Mouse (Mus musculus) intestine, embryonic 16.5 days (tissue): Measurements from ENCODE around the gene Olfr312. TPM values are rescaled to one million over a fixed set of nuclear protein-coding genes. Genes with fewer than 3 reads are reported as not detected.
A peak's percentile ranks its signal among the peaks of the same experiment; 100 is the strongest.

ENCODE experiments used
- ATAC-seq: fragments of 200-750 bp; cut with Nextera tagmentation; 2 replicates; pipeline ENCODE4 v1.8.0; 2017; ENCODE audit warnings: moderate TSS enrichment, moderate library complexity
- H3K27ac ChIP-seq: fragments of 300-500 bp; sonication (generic); 2 replicates; pipeline ENCODE4 v1.5.1; 2014; ENCODE audit warnings: mild to moderate bottlenecking, low read length
- H3K27me3 ChIP-seq: fragments of 300-500 bp; sonication (generic); replicated peaks from 2 replicates; pipeline ENCODE4 v1.6.1; 2014; ENCODE audit warnings: low read length, control low read depth, mixed read lengths; ENCODE audit not compliant: control insufficient read depth, insufficient read depth
- H3K36me3 ChIP-seq: fragments of 300-500 bp; sonication (generic); 2 replicates; pipeline ENCODE4 v1.6.1; 2014; ENCODE audit warnings: low read length, control low read depth; ENCODE audit not compliant: control insufficient read depth, insufficient read depth
- H3K4me1 ChIP-seq: fragments of 300-500 bp; sonication (generic); 2 replicates; pipeline ENCODE4 v1.6.1; 2014; ENCODE audit warnings: low read length, control low read depth, mixed read lengths; ENCODE audit not compliant: control insufficient read depth, insufficient read depth
- H3K4me2 ChIP-seq: fragments of 300-500 bp; sonication (generic); 2 replicates; pipeline ENCODE4 v1.6.1; 2014; ENCODE audit warnings: low read depth, low read length, control low read depth
- H3K4me3 ChIP-seq: fragments of 300-500 bp; sonication (generic); 2 replicates; pipeline ENCODE4 v1.5.1; 2014; ENCODE audit warnings: mild to moderate bottlenecking, low read length
- H3K9ac ChIP-seq: fragments of 300-500 bp; sonication (generic); 2 replicates; pipeline ENCODE4 v1.6.1; 2014; ENCODE audit warnings: low read depth, low read length
- H3K9me3 ChIP-seq: fragments of 300-500 bp; sonication (generic); 2 replicates; pipeline ENCODE4 v1.6.1; 2016; ENCODE audit warnings: low read length, control low read depth; ENCODE audit not compliant: control insufficient read depth
- WGBS: fragments of 180-500 bp; shearing (Covaris S2); extraction: QIAGEN DNeasy Blood & Tissue Kit; methylation state at CpG from one replicate; pipeline ENCODE4 v1.1.7; 2014; 5-methylcytosine and 5-hydroxymethylcytosine counted together
- polyA plus RNA-seq: library from polyadenylated mRNA; unstranded; fragments of >200 nt; fragmentation: Nextera tagmentation; extraction: Ambion mirVana; gene quantifications from 2 replicates; pipeline ENCODE4 v1.2.1, GENCODE M21; 2015

Olfr312 gene
- polyA plus RNA-seq, 1 experiment from 2014 or later, result not detected

DNA sequence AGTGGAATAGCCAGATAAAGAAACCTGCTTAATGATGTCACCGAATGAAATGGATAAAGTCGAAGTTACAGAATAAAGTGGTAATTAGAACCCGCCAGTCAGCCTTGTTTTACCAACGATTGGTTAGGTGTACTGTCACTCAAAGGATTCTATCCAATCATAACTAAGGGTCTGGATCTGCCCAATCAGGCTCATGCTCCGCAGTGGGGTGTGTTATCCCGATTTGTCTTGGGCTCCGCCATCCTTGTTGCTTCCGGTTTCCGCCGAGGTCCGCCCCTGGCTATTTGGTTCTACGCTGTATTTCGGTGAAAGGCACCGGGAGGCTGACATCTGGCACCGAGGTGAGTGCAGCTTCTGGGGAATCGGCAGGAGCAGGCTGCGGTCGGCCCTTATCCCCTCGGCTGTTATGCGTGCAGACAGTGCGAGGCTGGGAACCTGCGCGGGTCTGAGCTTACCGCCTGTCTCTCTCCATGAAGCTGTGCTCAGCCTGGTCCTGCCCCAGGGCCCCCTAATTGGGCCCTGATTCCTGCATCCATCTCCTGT, 18.0 kb downstream of the Olfr312 start, which contains the start of gene Gm12258:
Gene Gm12258, plus strand, starts transcription at position 240 of the 543 bp plus-strand sequence.
- 0 out of 2 replicates have a peak within 1 kb of the TSS, but pooled peaks have one; percentile 14 for H3K27ac ChIP-seq
- no peaks in the 10 kb centered on the region for H3K27me3 ChIP-seq
- peak within 1 kb of the TSS; percentile 80 for H3K4me3 ChIP-seq
- peaks cover 5% of the 10 kb centered on the region; the same call in 1 of the 2 replicates for H3K36me3 ChIP-seq
- H3K9me3 ChIP-seq, result no peaks in the 10 kb centered on the region
- WGBS, result 0% methylated on average over 24 of the region's 24 CpGs
- peak; percentile 100 for ATAC-seq
- H3K4me2 ChIP-seq, result peak within 1 kb of the TSS; percentile 68
- H3K4me1 ChIP-seq, result peaks cover 6% of the 10 kb centered on the region
- H3K9ac ChIP-seq, result peak within 1 kb of the TSS; percentile 80

DNA sequence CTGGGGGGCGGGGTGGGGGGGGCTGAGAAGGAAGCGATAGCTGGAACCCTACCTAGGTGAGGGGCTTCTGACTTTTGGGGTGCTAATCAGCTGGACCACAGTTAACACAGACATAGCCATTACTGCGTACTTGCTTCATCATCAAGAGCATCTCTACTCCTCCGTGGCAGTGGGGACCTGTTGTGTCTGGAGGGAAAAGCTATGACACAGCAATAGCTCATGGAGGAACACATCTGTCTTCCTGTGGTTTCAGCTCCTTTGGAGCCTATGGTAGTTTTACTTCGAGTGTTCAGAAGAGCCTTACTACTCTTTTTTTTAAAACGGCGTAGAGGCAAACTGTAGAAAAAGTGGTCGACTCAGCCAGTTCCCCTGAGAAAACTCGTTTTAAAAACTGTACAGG, 18.6 kb downstream of the Olfr312 start:
- ATAC-seq, result no peak
- peak overlapping the region; percentile 80 for H3K4me3 ChIP-seq
- WGBS, result 43% methylated on average over 9 of the region's 9 CpGs

DNA sequence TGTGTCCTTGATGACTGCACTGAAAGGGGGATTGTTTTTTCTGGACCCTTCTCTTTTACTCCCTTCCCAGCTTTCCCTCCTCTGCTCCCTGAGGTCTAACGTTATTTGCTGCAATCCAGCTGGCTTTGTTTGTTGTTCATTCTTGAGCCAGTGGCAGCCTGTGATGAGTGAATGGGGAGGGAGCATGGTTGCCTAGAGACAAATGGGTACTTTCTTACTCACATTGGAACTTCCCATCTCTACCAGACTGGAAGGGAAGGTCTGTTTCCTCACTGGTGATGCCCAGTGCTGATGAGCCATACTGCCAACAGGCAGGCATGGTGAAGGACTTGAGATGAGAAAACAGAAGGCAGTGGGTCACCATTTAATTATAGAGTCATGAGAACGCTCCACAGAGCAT, 20.7 kb downstream of the Olfr312 start:
- Histone ChIP-seq H3K9me3 (no peaks in the 10 kb centered on the region), H3K27me3 (no peaks in the 10 kb centered on the region), H3K4me3 (no peak overlapping the region), H3K4me2 (no peak overlapping the region), H3K36me3 (peaks cover 7% of the 10 kb centered on the region; the same call in 1 of the 2 replicates), H3K27ac (no peak overlapping the region), H3K9ac (no peak overlapping the region), H3K4me1 (peaks cover 6% of the 10 kb centered on the region)
- ATAC-seq, result no peak
- 73% methylated on average over 2 of the region's 2 CpGs for WGBS

More for the DNA sequence above, 18.6 kb downstream of the Olfr312 start:
- peaks cover 6% of the 10 kb centered on the region for H3K4me1 ChIP-seq
- H3K36me3 ChIP-seq, result peaks cover 7% of the 10 kb centered on the region; the same call in 1 of the 2 replicates
- peak overlapping the region; percentile 68 for H3K4me2 ChIP-seq
- peak overlapping the region; percentile 80 for H3K9ac ChIP-seq
- H3K27me3 ChIP-seq, result no peaks in the 10 kb centered on the region
- H3K27ac ChIP-seq, result no peak overlapping the region
- no peaks in the 10 kb centered on the region for H3K9me3 ChIP-seq

DNA sequence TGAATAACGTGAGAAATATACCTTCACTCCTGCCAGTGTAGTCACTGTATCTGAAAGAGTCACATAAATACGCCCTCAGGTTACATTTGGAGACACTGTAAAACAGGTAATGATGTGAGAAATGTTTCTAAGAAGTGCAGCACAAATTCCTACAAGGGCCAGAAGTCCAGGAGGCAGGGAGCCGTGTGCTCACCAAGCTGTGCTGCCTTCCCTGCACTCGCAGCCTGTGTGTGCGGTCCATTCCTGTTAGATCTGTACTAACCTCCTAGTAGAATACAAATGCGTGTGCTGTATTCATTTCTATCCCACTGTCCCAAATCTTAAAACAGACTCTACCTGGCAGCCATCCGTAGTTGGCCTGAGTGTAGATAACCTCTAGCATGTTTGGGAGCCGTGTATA, 31.7 kb downstream of the Olfr312 start:
- Histone ChIP-seq H3K4me1 (no peaks in the 10 kb centered on the region), H3K36me3 (peaks cover 27% of the 10 kb centered on the region), H3K9me3 (peaks cover 12% of the 10 kb centered on the region), H3K4me3 (no peak overlapping the region), H3K9ac (no peak overlapping the region), H3K4me2 (no peak overlapping the region), H3K27ac (no peak overlapping the region), H3K27me3 (no peaks in the 10 kb centered on the region)
- WGBS, result 93% methylated on average over 8 of the region's 8 CpGs
- ATAC-seq, result no peak

DNA sequence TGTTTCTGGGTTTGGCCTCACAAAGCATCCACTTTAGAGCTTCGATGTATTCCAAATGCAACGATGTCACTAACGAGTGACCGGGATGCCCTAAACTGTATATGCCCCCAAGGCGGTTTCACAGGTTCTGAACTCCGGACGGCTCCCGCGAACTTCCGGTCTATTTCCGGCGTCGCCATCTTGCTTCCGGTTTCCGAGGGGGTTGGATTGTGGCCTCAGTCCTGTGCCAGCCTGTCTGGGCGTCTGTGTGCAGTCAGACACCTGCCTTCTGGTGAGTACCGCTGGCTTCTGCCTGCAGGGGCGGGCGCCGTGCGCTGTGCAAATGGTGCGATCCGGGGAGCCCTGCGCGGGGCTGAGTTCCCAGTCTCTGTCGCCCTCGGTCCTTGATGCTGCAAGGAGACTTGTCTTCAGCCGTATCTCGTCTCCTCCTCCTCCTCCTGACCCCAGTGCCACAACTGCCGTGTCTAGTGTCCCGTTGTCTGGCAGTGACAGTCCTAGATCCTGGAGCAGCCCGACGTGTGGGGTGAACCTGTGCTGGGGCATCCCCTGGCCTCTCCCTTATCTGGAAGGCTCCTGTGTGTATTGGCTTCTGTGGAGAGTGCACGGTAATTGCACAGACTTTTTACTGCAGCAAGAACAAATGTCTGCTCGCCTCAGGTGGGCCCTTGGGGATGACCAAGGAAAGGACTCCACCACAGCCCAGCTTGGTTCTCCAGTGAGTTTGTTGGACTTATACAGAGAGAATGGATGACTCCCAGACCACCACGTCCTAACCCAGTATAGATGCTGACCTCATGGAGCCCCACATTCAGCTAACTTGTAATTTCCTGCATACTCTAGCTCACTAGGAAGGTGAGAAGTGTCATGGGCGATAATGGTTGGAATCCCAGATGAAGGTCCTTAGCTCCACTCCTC, 38.3 kb downstream of the Olfr312 start, which contains the start of gene 2810021J22Rik:
Gene 2810021J22Rik, plus strand, starts transcription at position 178 of the 915 bp plus-strand sequence.
- H3K36me3 ChIP-seq, result no peaks in the 10 kb centered on the region
- H3K9ac ChIP-seq, result peak within 1 kb of the TSS; percentile 83
- no peaks in the 10 kb centered on the region for H3K9me3 ChIP-seq
- peak within 1 kb of the TSS; percentile 53 for H3K4me2 ChIP-seq
- 0 out of 2 replicates have a peak, but pooled peaks cover 8% of the 10 kb centered on the region for H3K4me1 ChIP-seq
- ATAC-seq, result peak; percentile 94
- peak within 1 kb of the TSS; percentile 69 for H3K4me3 ChIP-seq
- peak within 1 kb of the TSS; percentile 79 for H3K27ac ChIP-seq
- H3K27me3 ChIP-seq, result no peaks in the 10 kb centered on the region
- WGBS, result 3% methylated on average over 37 of the region's 37 CpGs

DNA sequence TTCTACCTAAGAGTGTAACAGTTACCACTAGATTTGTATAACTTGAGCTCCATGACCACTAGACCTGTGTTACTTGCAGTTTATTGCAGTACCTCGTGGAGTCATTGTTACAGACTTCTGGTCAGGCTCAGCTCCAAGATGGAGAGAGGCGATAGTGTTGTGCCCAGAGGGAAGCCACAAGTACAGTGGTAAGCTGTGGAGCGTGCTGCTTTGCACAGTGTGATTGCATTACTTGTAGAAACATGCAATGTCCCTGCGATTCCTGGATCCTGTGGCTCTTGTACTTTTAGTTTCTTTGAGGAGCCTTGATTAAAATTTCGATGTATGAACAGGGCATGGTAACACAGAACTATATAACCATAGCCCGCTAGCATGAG, 38.9 kb downstream of the Olfr312 start:
- no peaks in the 10 kb centered on the region for H3K9me3 ChIP-seq
- H3K4me2 ChIP-seq, result peak overlapping the region; percentile 53
- WGBS, result 73% methylated on average over 6 of the region's 6 CpGs
- ATAC-seq, result 0 out of 2 replicates have a peak, but pooled peaks have one; percentile 12
- H3K4me1 ChIP-seq, result 0 out of 2 replicates have a peak, but pooled peaks cover 8% of the 10 kb centered on the region
- H3K27me3 ChIP-seq, result no peaks in the 10 kb centered on the region
- H3K27ac ChIP-seq, result 0 out of 2 replicates have a peak overlapping the region, but pooled peaks have one; percentile 21
- peak overlapping the region; percentile 69 for H3K4me3 ChIP-seq
- H3K36me3 ChIP-seq, result no peaks in the 10 kb centered on the region
- peak overlapping the region; percentile 83 for H3K9ac ChIP-seq

DNA sequence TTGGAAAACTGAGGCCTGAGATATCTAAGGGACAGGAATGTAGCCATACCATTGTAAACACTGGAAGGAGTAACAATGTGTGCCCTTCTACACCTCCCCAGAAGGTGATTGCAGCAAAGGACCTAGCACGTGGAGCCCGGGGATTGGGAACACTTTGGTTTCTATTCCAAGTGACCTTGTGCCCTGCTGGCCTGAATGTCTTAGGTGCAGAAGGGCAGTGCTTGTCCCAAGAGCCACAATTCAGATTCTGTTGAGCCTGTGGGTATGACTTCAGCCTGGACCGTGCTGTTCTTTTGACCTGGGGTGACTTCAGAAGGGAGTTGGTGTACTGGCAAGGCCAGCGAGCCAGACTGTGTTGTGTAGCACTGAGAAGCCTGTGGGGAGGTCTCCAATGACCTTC, 41.9 kb downstream of the Olfr312 start:
- H3K27me3 ChIP-seq, result no peaks in the 10 kb centered on the region
- H3K4me3 ChIP-seq, result no peak overlapping the region
- H3K9ac ChIP-seq, result no peak overlapping the region
- H3K4me1 ChIP-seq, result 0 out of 2 replicates have a peak, but pooled peaks cover 8% of the 10 kb centered on the region
- H3K4me2 ChIP-seq, result no peak overlapping the region
- ATAC-seq, result no peak
- WGBS, result 81% methylated on average over 4 of the region's 4 CpGs
- H3K27ac ChIP-seq, result no peak overlapping the region
- H3K9me3 ChIP-seq, result no peaks in the 10 kb centered on the region
- 0 out of 2 replicates have a peak, but pooled peaks cover 2% of the 10 kb centered on the region for H3K36me3 ChIP-seq

DNA sequence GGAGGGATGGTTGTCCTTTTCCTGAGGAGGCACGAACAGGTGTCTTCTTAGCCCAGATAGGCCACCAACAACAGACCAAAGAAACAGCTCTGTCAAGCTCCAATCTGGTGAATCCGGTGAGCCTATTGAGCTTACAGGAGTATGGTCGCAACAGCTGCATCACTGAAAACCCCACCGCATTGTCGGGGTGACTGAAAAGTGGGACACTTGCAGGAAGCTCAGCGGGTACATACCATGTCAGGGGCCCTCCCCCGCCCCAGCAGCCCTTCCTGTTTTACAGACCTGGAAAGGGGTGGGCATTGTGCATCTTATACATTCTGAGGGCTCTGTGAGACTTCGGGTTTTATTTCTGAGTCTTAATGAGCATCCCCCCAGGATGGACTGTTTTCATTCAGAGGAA, 54.7 kb downstream of the Olfr312 start:
- Histone ChIP-seq H3K27ac (no peak overlapping the region), H3K36me3 (peaks cover 11% of the 10 kb centered on the region), H3K9me3 (no peaks in the 10 kb centered on the region), H3K4me1 (no peaks in the 10 kb centered on the region), H3K9ac (no peak overlapping the region), H3K4me2 (no peak overlapping the region), H3K27me3 (no peaks in the 10 kb centered on the region), H3K4me3 (no peak overlapping the region)
- 84% methylated on average over 8 of the region's 8 CpGs for WGBS
- ATAC-seq, result no peak
